Mouse (Mus musculus): ENCODE measurements around the gene Il1f10. TPM values are rescaled to one million over a fixed set of nuclear protein-coding genes. Genes with fewer than 3 reads are reported as not detected.

Gene Il1f10
- polyA plus RNA-seq (2012; rRNA removed): not detected in 2 replicates
- polyA plus RNA-seq (2014; fragmentation: Nextera tagmentation; extraction: Ambion mirVana): not detected in 2 replicates

GRCm38 (mm10) chr2:24290896-24291295 is at the start of gene Il1f10:
Gene Il1f10 (plus strand): TSS chr2:24291196.
- Histone ChIP-seq H3K36me3 (ENCODE audit: control insufficient read depth, insufficient read depth, low read length) (no peaks in the 10 kb centered on the region), H3K27ac (replicated peaks; ENCODE audit: low read depth, low read length) (no peak within 1 kb of the TSS), H3K9me3 (ENCODE audit: control insufficient read depth, low read length) (no peaks in the 10 kb centered on the region), H3K4me2 (replicated peaks; ENCODE audit: low read depth, low read length, severe bottlenecking) (no peak within 1 kb of the TSS), H3K9ac (ENCODE audit: low read depth, low read length, severe bottlenecking) (no peak within 1 kb of the TSS), H3K27me3 (ENCODE audit: control insufficient read depth, insufficient read depth, low read length) (no peaks in the 10 kb centered on the region), H3K4me1 (ENCODE audit: control insufficient read depth, insufficient read depth, low read length) (no peaks in the 10 kb centered on the region), H3K4me3 (replicated peaks; ENCODE audit: low read length) (no peak within 1 kb of the TSS)
- 73% methylated on average over 5 of the region's 5 CpGs for WGBS
- no peak for DNase-seq (ENCODE audit: low spot score)
- no peak for ATAC-seq (ENCODE audit: low FRiP score, low read depth)
- no peak for TF ChIP-seq POLR2A (IDR thresholded peaks at IDR 0.05; ENCODE audit: borderline replicate concordance, extremely low read depth, insufficient read depth, insufficient read length)

- H3K9me3 ChIP-seq (ENCODE audit: control insufficient read depth, low read length): no peaks in the 10 kb centered on the region
- H3K9ac ChIP-seq (ENCODE audit: low read depth, low read length, severe bottlenecking): no peak overlapping the region
- TF ChIP-seq POLR2A (IDR thresholded peaks at IDR 0.05; ENCODE audit: borderline replicate concordance, extremely low read depth, insufficient read depth, insufficient read length): no peak
- ATAC-seq (ENCODE audit: low FRiP score, low read depth) (no peak), DNase-seq (ENCODE audit: low spot score) (no peak)
- no peaks in the 10 kb centered on the region for H3K27me3 ChIP-seq (ENCODE audit: control insufficient read depth, insufficient read depth, low read length)
- H3K4me3 ChIP-seq (replicated peaks; ENCODE audit: low read length): no peak overlapping the region
- 96% methylated on average over 1 of the region's 1 CpGs for WGBS
- H3K27ac ChIP-seq (replicated peaks; ENCODE audit: low read depth, low read length): no peak overlapping the region
- H3K36me3 ChIP-seq (ENCODE audit: control insufficient read depth, insufficient read depth, low read length): no peaks in the 10 kb centered on the region
- no peak overlapping the region for H3K4me2 ChIP-seq (replicated peaks; ENCODE audit: low read depth, low read length, severe bottlenecking)
- no peaks in the 10 kb centered on the region for H3K4me1 ChIP-seq (ENCODE audit: control insufficient read depth, insufficient read depth, low read length)
Observed at GRCm38 (mm10) chr2:24267503-24267902, 23.5 kb upstream of the Il1f10 start.

- H3K27ac ChIP-seq (replicated peaks; ENCODE audit: low read depth, low read length): no peak overlapping the region
- no peaks in the 10 kb centered on the region for H3K4me1 ChIP-seq (ENCODE audit: control insufficient read depth, insufficient read depth, low read length)
- 66% methylated on average over 2 of the region's 2 CpGs for WGBS
- no peak for DNase-seq (ENCODE audit: low spot score)
- H3K4me3 ChIP-seq (replicated peaks; ENCODE audit: low read length): no peak overlapping the region
- H3K36me3 ChIP-seq (ENCODE audit: control insufficient read depth, insufficient read depth, low read length): no peaks in the 10 kb centered on the region
- TF ChIP-seq POLR2A (IDR thresholded peaks at IDR 0.05; ENCODE audit: borderline replicate concordance, extremely low read depth, insufficient read depth, insufficient read length): no peak
- H3K4me2 ChIP-seq (replicated peaks; ENCODE audit: low read depth, low read length, severe bottlenecking): no peak overlapping the region
- H3K27me3 ChIP-seq (ENCODE audit: control insufficient read depth, insufficient read depth, low read length): no peaks in the 10 kb centered on the region
- ATAC-seq (ENCODE audit: low FRiP score, low read depth): no peak
- H3K9me3 ChIP-seq (ENCODE audit: control insufficient read depth, low read length): no peaks in the 10 kb centered on the region
- no peak overlapping the region for H3K9ac ChIP-seq (ENCODE audit: low read depth, low read length, severe bottlenecking)
Observed at GRCm38 (mm10) chr2:24273619-24274018, 17.4 kb upstream of the Il1f10 start.

- WGBS: 57% methylated on average over 1 of the region's 1 CpGs
- Histone ChIP-seq H3K27me3 (ENCODE audit: control insufficient read depth, insufficient read depth, low read length) (no peaks in the 10 kb centered on the region), H3K36me3 (ENCODE audit: control insufficient read depth, insufficient read depth, low read length) (no peaks in the 10 kb centered on the region), H3K9me3 (ENCODE audit: control insufficient read depth, low read length) (no peaks in the 10 kb centered on the region), H3K4me2 (replicated peaks; ENCODE audit: low read depth, low read length, severe bottlenecking) (no peak overlapping the region), H3K9ac (ENCODE audit: low read depth, low read length, severe bottlenecking) (no peak overlapping the region), H3K27ac (replicated peaks; ENCODE audit: low read depth, low read length) (no peak overlapping the region), H3K4me3 (replicated peaks; ENCODE audit: low read length) (no peak overlapping the region), H3K4me1 (ENCODE audit: control insufficient read depth, insufficient read depth, low read length) (no peaks in the 10 kb centered on the region)
- DNase-seq (ENCODE audit: low spot score) (no peak), ATAC-seq (ENCODE audit: low FRiP score, low read depth) (no peak)
- no peak for TF ChIP-seq POLR2A (IDR thresholded peaks at IDR 0.05; ENCODE audit: borderline replicate concordance, extremely low read depth, insufficient read depth, insufficient read length)
Observed at GRCm38 (mm10) chr2:24275146-24275545, 15.8 kb upstream of the Il1f10 start.

- TF ChIP-seq POLR2A (IDR thresholded peaks at IDR 0.05; ENCODE audit: borderline replicate concordance, extremely low read depth, insufficient read depth, insufficient read length): no peak
- no peak within 1 kb of the TSS for H3K9ac ChIP-seq (ENCODE audit: low read depth, low read length, severe bottlenecking)
- no peak within 1 kb of the TSS for H3K4me3 ChIP-seq (replicated peaks; ENCODE audit: low read length)
- DNase-seq (ENCODE audit: low spot score) (no peak), ATAC-seq (ENCODE audit: low FRiP score, low read depth) (no peak)
- H3K27ac ChIP-seq (replicated peaks; ENCODE audit: low read depth, low read length): no peak within 1 kb of the TSS
- no peaks in the 10 kb centered on the region for H3K4me1 ChIP-seq (ENCODE audit: control insufficient read depth, insufficient read depth, low read length)
- H3K27me3 ChIP-seq (ENCODE audit: control insufficient read depth, insufficient read depth, low read length): no peaks in the 10 kb centered on the region
- H3K36me3 ChIP-seq (ENCODE audit: control insufficient read depth, insufficient read depth, low read length): no peaks in the 10 kb centered on the region
- no peak within 1 kb of the TSS for H3K4me2 ChIP-seq (replicated peaks; ENCODE audit: low read depth, low read length, severe bottlenecking)
- H3K9me3 ChIP-seq (ENCODE audit: control insufficient read depth, low read length): no peaks in the 10 kb centered on the region
Observed at GRCm38 (mm10) chr2:24276654-24277053, 14.3 kb upstream of the Il1f10 start, which contains the start of gene Il1f5. Gene Il1f5 (plus strand): TSS chr2:24276954.

GRCm38 (mm10) chr2:24294616-24295015 is 3.6 kb downstream of the Il1f10 start:
- DNase-seq (ENCODE audit: low spot score) (no peak), ATAC-seq (ENCODE audit: low FRiP score, low read depth) (no peak)
- no peaks in the 10 kb centered on the region for H3K27me3 ChIP-seq (ENCODE audit: control insufficient read depth, insufficient read depth, low read length)
- H3K4me2 ChIP-seq (replicated peaks; ENCODE audit: low read depth, low read length, severe bottlenecking): no peak overlapping the region
- no peak overlapping the region for H3K9ac ChIP-seq (ENCODE audit: low read depth, low read length, severe bottlenecking)
- no peak for TF ChIP-seq POLR2A (IDR thresholded peaks at IDR 0.05; ENCODE audit: borderline replicate concordance, extremely low read depth, insufficient read depth, insufficient read length)
- H3K36me3 ChIP-seq (ENCODE audit: control insufficient read depth, insufficient read depth, low read length): no peaks in the 10 kb centered on the region
- H3K4me3 ChIP-seq (replicated peaks; ENCODE audit: low read length): no peak overlapping the region
- 30% methylated on average over 1 of the region's 1 CpGs for WGBS
- no peak overlapping the region for H3K27ac ChIP-seq (replicated peaks; ENCODE audit: low read depth, low read length)
- no peaks in the 10 kb centered on the region for H3K9me3 ChIP-seq (ENCODE audit: control insufficient read depth, low read length)
- no peaks in the 10 kb centered on the region for H3K4me1 ChIP-seq (ENCODE audit: control insufficient read depth, insufficient read depth, low read length)

All from limb, embryonic 14.5 days (tissue).